Mouse (Mus musculus) CD8-positive naive resting alpha-beta T cell, adult 2 months (primary cell): ENCODE results near the gene Rasa4.
"Not testable (repeated sequence)": the region's sequence is repeated elsewhere in the genome, so short reads cannot be mapped to it uniquely, and the experiment has no call there.

Experiments used
- DNase-seq, 2 experiments: peaks; one replicate each; pipeline ENCODE4 v3.0.0; 2022; ENCODE audit warnings: low read depth in 2 of 2, low spot score in 2 of 2

Rasa4 gene

GRCm38 (mm10) chr5:136109042-136109441, 25.3 kb downstream of the Rasa4 start:
- DNase-seq: no peak

- not testable (repeated sequence) for DNase-seq
Measured at GRCm38 (mm10) chr5:136113546-136113945, 29.8 kb downstream of the Rasa4 start.

GRCm38 (mm10) chr5:136115891-136116783, 32.4 kb downstream of the Rasa4 start, which contains the start of gene Polr2j:
Gene Polr2j, plus strand, starts transcription at chr5:136116631.
- peak; percentile 96 for DNase-seq

GRCm38 (mm10) chr5:136116784-136117112, 33.0 kb downstream of the Rasa4 start:
- no peak for DNase-seq

- DNase-seq: no peak
Measured at GRCm38 (mm10) chr5:136122165-136122564, 38.4 kb downstream of the Rasa4 start.

GRCm38 (mm10) chr5:136135571-136136291, 52.0 kb downstream of the Rasa4 start, which contains the start of the genes Lrwd1 and Alkbh4:
Gene Lrwd1, minus strand, starts transcription at chr5:136136074.
Gene Alkbh4, plus strand, starts transcription at chr5:136136146.
- peak; percentile 95 to 96 for DNase-seq

GRCm38 (mm10) chr5:136136292-136136990, 52.7 kb downstream of the Rasa4 start:
- DNase-seq: no peak

GRCm38 (mm10) chr5:136137658-136138274, 54.0 kb downstream of the Rasa4 start:
- peak; percentile 64 to 76 for DNase-seq

GRCm38 (mm10) chr5:136139393-136139792, 55.7 kb downstream of the Rasa4 start:
- no peak for DNase-seq

- no peak for DNase-seq
Measured at GRCm38 (mm10) chr5:136140057-136140482, 56.4 kb downstream of the Rasa4 start.

- no peak for DNase-seq
Measured at GRCm38 (mm10) chr5:136142746-136143145, 59.0 kb downstream of the Rasa4 start.

GRCm38 (mm10) chr5:136143161-136143755, 59.5 kb downstream of the Rasa4 start:
- peak in 1 of 2 experiments; percentile 42 for DNase-seq

- DNase-seq: no peak
Measured at GRCm38 (mm10) chr5:136144606-136145430, 61.1 kb downstream of the Rasa4 start.

- DNase-seq: peak; percentile 67 to 74
Measured at GRCm38 (mm10) chr5:136146936-136147335, 63.2 kb downstream of the Rasa4 start.

GRCm38 (mm10) chr5:136147704-136148103, 64.0 kb downstream of the Rasa4 start:
- DNase-seq: no peak

GRCm38 (mm10) chr5:136149134-136149576, 65.4 kb downstream of the Rasa4 start:
- peak in 1 of 2 experiments; percentile 58 for DNase-seq

GRCm38 (mm10) chr5:136152365-136152764, 68.6 kb downstream of the Rasa4 start:
- no peak for DNase-seq

GRCm38 (mm10) chr5:136155399-136155798, 71.7 kb downstream of the Rasa4 start:
- DNase-seq: peak in 1 of 2 experiments; percentile 46

- DNase-seq: not testable (repeated sequence)
Measured at GRCm38 (mm10) chr5:136160084-136160483, 76.4 kb downstream of the Rasa4 start.
